Mouse (Mus musculus): ENCODE measurements at regions not wholly inside any gene's neighbourhood (a gene's known extent, or its start where the extent isn't known, plus 50 kb on each side); places are given as distances from the start of the nearest gene placed in this dataset.

DNA sequence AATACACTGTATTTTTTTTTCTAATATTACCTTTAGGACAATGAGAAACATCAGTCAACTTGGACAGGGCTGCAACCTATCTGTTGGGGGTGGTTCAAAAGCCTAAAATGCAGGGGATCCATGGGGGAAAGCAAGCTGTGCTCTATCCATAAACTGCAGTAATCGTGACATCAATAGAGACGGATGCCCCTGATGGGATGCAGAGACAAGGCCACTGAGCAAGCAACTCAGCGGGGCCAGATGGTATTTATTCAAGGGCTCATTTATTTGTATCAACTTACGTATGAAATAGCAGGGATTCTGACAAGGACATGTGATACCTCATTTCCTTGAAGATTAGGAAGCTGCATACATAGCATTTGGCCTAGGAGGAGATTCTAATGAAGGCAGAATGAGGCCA is 673.5 kb upstream of the A1bg start:
- TF ChIP-seq GATA1 (IDR thresholded peaks at IDR 0.05; ENCODE audit: borderline replicate concordance, low read length) (no peak), FLI1 (IDR thresholded peaks at IDR 0.05; ENCODE audit: low read length) (no peak)

All from megakaryocyte, embryonic 14.5 days (primary cell).